Mouse (Mus musculus): ENCODE measurements around the gene Rpl10l. TPM values are rescaled to one million over a fixed set of nuclear protein-coding genes. Genes with fewer than 3 reads are reported as not detected.

The Rpl10l gene
- not detected in 2 replicates for polyA plus RNA-seq (2011; ENCODE audit: insufficient read depth, insufficient read length, low replicate concordance, missing spikeins)

DNA sequence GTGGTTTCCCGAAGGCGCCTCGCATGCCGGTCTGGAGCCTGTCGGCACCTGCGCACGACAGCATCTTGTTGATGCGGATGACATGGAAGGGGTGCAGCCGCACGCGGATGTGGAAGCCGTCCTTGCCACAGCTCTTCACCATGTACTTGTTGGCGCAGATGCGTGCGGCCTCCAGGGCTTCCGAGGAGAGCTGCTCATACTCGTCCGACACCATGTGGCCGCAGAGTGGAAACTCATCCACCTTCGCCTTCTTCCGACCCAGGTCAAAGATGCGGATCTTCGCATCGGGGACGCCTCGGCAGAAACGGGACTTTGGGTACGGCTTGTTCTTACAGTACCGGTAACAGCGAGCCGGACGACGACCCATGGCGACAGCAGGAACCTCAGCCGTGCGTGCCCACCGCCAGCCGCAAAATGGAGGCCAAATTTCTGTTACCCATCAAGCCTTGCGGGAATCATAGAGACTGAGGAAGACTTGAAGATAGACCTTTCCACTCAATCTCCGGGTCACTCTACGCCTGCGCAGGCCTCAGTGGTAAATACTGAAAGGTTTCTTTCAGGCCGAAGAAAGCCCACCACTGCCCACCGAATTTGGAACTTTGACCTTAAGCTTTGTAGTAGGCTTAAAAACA, at the start of gene Rpl10l:
TSS of gene Rpl10l (minus strand) at position 411 of the 632 bp plus-strand sequence.
- no peak within 1 kb of the TSS for H3K4me3 ChIP-seq (replicated peaks; ENCODE audit: control insufficient read depth, low read depth, low read length)
- H3K27ac ChIP-seq (ENCODE audit: control insufficient read depth, insufficient read depth, low read depth, low read length, poor library complexity): no peak within 1 kb of the TSS
- 95% methylated on average over 44 of the region's 44 CpGs for WGBS
- no peak for TF ChIP-seq CTCF (IDR thresholded peaks at IDR 0.05; ENCODE audit: control insufficient read depth, insufficient read depth, low read length)
- no peak for TF ChIP-seq POLR2A (IDR thresholded peaks at IDR 0.05; ENCODE audit: borderline replicate concordance, control insufficient read depth, low read depth, low read length)
- H3K4me1 ChIP-seq (ENCODE audit: control insufficient read depth, insufficient read depth, low read length): no peaks in the 10 kb centered on the region

DNA sequence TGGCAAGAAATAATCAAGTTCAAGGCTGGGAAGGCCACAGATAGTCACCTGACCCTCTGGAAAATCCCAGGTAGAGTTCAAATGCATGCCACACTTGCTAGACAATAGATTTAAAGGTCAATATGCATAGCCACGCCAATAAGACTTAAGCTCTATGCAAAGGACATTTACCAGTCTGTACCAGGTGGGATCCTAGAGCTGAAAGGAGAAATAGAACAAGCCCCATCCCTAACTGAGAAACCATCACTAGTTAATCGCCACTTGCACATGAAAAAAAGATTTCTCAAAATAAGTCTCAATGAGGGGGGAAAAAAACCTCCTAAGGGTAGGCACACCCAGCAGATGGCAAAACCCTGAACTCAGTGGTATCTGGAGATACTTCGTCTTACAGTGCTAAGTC, 8.3 kb downstream of the Rpl10l start:
- 69% methylated on average over 3 of the region's 3 CpGs for WGBS
- TF ChIP-seq POLR2A (IDR thresholded peaks at IDR 0.05; ENCODE audit: borderline replicate concordance, control insufficient read depth, low read depth, low read length): no peak
- TF ChIP-seq CTCF (IDR thresholded peaks at IDR 0.05; ENCODE audit: control insufficient read depth, insufficient read depth, low read length): no peak

DNA sequence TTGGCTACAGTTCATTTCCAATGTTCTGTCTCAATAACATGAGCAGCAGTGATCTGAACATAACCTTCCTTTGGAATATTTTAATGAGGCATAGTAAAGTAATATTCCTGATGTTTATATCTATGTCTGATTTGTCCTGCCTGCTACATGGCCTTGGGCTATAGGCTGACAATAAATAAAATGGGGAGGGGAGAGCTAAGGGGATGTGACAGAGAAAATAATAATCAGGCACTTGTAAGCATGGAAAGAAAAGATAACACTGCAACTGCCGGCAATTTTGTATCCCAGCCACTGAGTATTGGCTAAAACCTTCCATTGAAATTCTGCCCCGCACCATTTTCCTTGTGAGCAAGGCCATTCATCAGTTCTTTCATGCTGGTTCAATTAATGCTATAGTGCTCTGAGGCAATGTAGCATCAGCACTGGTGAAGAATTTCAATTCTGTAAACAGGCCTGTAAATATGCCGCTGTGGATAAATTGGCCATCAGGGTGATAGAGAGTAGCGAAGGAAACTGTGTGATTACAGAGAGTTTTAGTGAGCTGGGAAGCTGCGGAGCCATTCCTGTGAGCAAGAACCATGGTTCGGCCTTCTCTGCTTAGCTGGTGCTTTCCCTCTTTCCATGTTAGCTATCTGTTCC, 38.6 kb downstream of the Rpl10l start:
- TF ChIP-seq CTCF (IDR thresholded peaks at IDR 0.05; ENCODE audit: control insufficient read depth, insufficient read depth, low read length) (no peak), POLR2A (IDR thresholded peaks at IDR 0.05; ENCODE audit: borderline replicate concordance, control insufficient read depth, low read depth, low read length) (no peak)
- H3K4me1 ChIP-seq (ENCODE audit: control insufficient read depth, insufficient read depth, low read length): no peaks in the 10 kb centered on the region
- no peak overlapping the region for H3K27ac ChIP-seq (ENCODE audit: control insufficient read depth, insufficient read depth, low read depth, low read length, poor library complexity)
- no peak overlapping the region for H3K4me3 ChIP-seq (replicated peaks; ENCODE audit: control insufficient read depth, low read depth, low read length)
- WGBS: 90% methylated on average over 6 of the region's 6 CpGs

More for the DNA sequence above, 8.3 kb downstream of the Rpl10l start:
- H3K4me3 ChIP-seq (replicated peaks; ENCODE audit: control insufficient read depth, low read depth, low read length): no peak overlapping the region
- no peak overlapping the region for H3K27ac ChIP-seq (ENCODE audit: control insufficient read depth, insufficient read depth, low read depth, low read length, poor library complexity)
- H3K4me1 ChIP-seq (ENCODE audit: control insufficient read depth, insufficient read depth, low read length): no peaks in the 10 kb centered on the region

DNA sequence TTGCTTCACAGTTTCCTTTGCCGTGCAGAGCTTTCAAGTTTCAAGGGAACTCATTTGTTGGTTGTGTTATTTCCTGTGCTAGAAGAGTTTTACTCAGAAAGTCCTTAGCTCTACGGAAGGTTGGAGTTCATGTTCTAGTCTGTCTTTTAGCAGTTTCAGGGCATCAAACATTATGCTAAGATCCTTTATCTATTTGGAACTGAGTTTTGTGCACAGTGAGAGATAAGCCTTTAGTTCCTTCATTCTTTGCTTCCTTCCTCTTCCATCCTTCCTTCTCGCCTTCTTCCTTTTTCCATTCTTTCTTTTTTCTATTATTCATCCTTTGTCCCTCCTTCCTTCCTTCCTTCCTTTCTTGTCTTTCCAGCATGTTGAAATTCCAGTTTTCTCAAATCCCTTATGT, 50.0 kb downstream of the Rpl10l start:
- Histone ChIP-seq H3K4me1 (ENCODE audit: control insufficient read depth, insufficient read depth, low read length) (no peaks in the 10 kb centered on the region), H3K4me3 (replicated peaks; ENCODE audit: control insufficient read depth, low read depth, low read length) (no peak overlapping the region), H3K27ac (ENCODE audit: control insufficient read depth, insufficient read depth, low read depth, low read length, poor library complexity) (no peak overlapping the region)
- WGBS: 56% methylated on average over 3 of the region's 3 CpGs
- TF ChIP-seq CTCF (IDR thresholded peaks at IDR 0.05; ENCODE audit: control insufficient read depth, insufficient read depth, low read length): no peak
- TF ChIP-seq POLR2A (IDR thresholded peaks at IDR 0.05; ENCODE audit: borderline replicate concordance, control insufficient read depth, low read depth, low read length): no peak
